Mouse (Mus musculus): ENCODE results near the gene Tcf20.

DNA sequence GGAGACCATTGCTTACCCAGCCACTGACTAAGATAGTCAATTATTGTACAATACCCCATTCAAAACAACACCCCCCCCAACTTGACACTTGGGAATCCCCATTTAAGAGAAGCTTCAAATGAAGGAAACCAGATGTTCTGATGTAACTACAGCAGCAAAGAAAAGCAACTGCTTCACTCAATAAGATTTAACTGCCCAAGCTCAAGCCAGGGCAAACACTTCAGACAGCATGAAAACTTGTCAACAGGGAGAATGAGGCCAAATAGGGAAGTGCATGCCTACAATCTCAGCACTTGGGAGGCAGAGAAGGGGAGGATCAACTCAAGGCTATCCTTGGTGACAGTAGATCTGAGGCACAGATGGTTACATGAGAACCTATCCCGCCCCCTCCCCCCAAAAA lies 166.0 kb downstream of the Tcf20 start:
- TF ChIP-seq POLR2A (IDR thresholded peaks at IDR 0.05; ENCODE audit: insufficient read length, low read depth) (no peak), USF1 (IDR thresholded peaks at IDR 0.05; ENCODE audit: low read depth) (no peak), MAX (IDR thresholded peaks at IDR 0.05; ENCODE audit: low read depth) (no peak)

Measured in myocyte (in vitro differentiated cells).